Mouse (Mus musculus) intestine, postnatal 0 days (tissue): ENCODE results near the gene Tex14. TPM values are rescaled to one million over a fixed set of nuclear protein-coding genes. Genes with fewer than 3 reads are reported as not detected.
A peak's percentile ranks its signal among the peaks of the same experiment; 100 is the strongest.

Source experiments
- ATAC-seq: fragments of 200-750 bp; cut with Nextera tagmentation; 2 replicates; pipeline ENCODE4 v1.8.0; 2017; ENCODE audit warnings: mild to moderate bottlenecking, moderate TSS enrichment, moderate library complexity
- H3K27ac ChIP-seq: fragments of 300-500 bp; sonication (generic); 2 replicates; pipeline ENCODE4 v1.5.1; 2014; ENCODE audit warnings: mild to moderate bottlenecking, low read depth, low read length, moderate library complexity
- H3K27me3 ChIP-seq: fragments of 300-500 bp; sonication (generic); replicated peaks from 2 replicates; pipeline ENCODE4 v1.6.1; 2014; ENCODE audit warnings: low read length, mixed read lengths; ENCODE audit not compliant: control insufficient read depth, insufficient read depth
- H3K36me3 ChIP-seq: fragments of 300-500 bp; sonication (generic); 2 replicates; pipeline ENCODE4 v1.6.1; 2014; ENCODE audit warnings: mild to moderate bottlenecking, moderate library complexity; ENCODE audit not compliant: control insufficient read depth, insufficient read depth
- H3K4me1 ChIP-seq: fragments of 300-500 bp; sonication (generic); replicated peaks from 2 replicates; pipeline ENCODE4 v1.6.1; 2014; ENCODE audit warnings: antibody characterized with exemption, low read length, mixed read lengths; ENCODE audit not compliant: control insufficient read depth, insufficient read depth
- H3K4me2 ChIP-seq: fragments of 300-500 bp; sonication (generic); replicated peaks from 2 replicates; pipeline ENCODE4 v1.6.1; 2014; ENCODE audit warnings: low read depth, mild to moderate bottlenecking, moderate library complexity
- H3K4me3 ChIP-seq: fragments of 300-500 bp; sonication (generic); 2 replicates; pipeline ENCODE4 v1.5.1; 2014; ENCODE audit warnings: low read depth, low read length
- H3K9ac ChIP-seq: fragments of 300-500 bp; sonication (generic); 2 replicates; pipeline ENCODE4 v1.6.1; 2014; ENCODE audit warnings: mild to moderate bottlenecking, low read depth, low read length
- H3K9me3 ChIP-seq: fragments of 300-500 bp; sonication (generic); 2 replicates; pipeline ENCODE4 v1.6.1; 2016; ENCODE audit warnings: mixed run types; ENCODE audit not compliant: control insufficient read depth
- CTCF ChIP-seq: sonication (generic); IDR thresholded peaks from 2 replicates; pipeline ENCODE4 v1.5.1; 2016; ENCODE audit warnings: low read depth, mild to moderate bottlenecking, control low read depth, antibody characterized with exemption, moderate library complexity
- WGBS: fragments of 180-500 bp; shearing (Covaris S2); extraction: QIAGEN DNeasy Blood & Tissue Kit; methylation state at CpG from one replicate; pipeline ENCODE4 v1.1.7; 2014; 5-methylcytosine and 5-hydroxymethylcytosine counted together
- polyA plus RNA-seq: library from polyadenylated mRNA; unstranded; fragments of >200 nt; fragmentation: Nextera tagmentation; extraction: Ambion mirVana; gene quantifications from 2 replicates; pipeline ENCODE4 v1.2.1, GENCODE M21; 2015

Gene Tex14
- polyA plus RNA-seq, 1 experiment from 2014 or later, result 1.8 TPM

DNA sequence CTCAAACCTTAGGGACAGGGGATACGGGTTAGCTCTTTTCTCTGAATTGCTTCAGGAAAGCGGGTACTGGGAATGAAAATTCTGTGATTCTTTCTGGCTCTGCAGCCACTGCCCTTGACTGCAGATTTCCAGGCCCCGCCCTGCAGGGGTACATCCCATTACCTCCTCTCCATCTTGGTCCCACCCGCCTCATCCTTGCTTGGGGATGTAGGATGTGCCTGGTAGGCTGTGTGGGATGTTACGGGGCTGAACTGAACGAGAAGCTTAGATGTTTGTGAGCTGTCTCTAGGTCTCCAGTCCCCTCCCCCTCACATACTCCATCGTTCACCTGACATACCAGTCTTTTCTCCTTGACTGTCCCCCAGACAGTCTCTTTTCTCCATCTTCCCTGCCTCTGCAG, 191.1 kb downstream of the Tex14 start:
- Histone ChIP-seq H3K27me3 (no peaks in the 10 kb centered on the region), H3K4me2 (peak overlapping the region; percentile 92), H3K9ac (peak overlapping the region; percentile 47), H3K36me3 (peaks cover 47% of the 10 kb centered on the region), H3K27ac (peak overlapping the region; percentile 62), H3K4me1 (peaks cover 8% of the 10 kb centered on the region; the same call in 1 of the 2 replicates), H3K9me3 (no peaks in the 10 kb centered on the region), H3K4me3 (peak overlapping the region; percentile 58)
- 18% methylated on average over 7 of the region's 7 CpGs for WGBS
- TF ChIP-seq CTCF, result no peak
- no peak for ATAC-seq

DNA sequence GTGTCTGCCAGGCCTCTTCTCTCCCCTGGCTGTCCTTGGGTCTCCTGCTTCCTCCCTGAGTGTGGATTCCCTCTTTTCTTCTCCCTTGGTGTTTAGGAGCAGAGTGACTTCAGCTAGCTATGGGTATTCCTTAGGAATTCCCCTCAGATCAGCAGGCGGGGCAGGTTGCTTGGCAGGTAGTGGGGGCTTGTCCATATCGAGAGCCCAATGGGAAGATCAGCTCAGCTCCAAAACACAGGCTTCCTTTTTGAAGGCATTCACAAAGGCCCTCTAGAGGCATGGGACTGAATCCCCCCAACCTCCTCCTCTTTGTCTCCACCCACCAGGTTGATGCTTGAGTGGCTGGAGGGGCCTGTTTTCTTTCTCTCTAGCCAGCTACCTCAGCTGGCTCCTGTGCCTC, 191.6 kb downstream of the Tex14 start:
- Histone ChIP-seq H3K4me2 (0 out of 2 replicates have a peak overlapping the region, but pooled peaks have one; percentile 6), H3K4me1 (peaks cover 8% of the 10 kb centered on the region; the same call in 1 of the 2 replicates), H3K36me3 (peaks cover 53% of the 10 kb centered on the region), H3K4me3 (no peak overlapping the region), H3K27ac (no peak overlapping the region), H3K9me3 (no peaks in the 10 kb centered on the region), H3K9ac (no peak overlapping the region), H3K27me3 (no peaks in the 10 kb centered on the region)
- WGBS, result 38% methylated on average over 2 of the region's 2 CpGs
- no peak for TF ChIP-seq CTCF
- no peak for ATAC-seq

DNA sequence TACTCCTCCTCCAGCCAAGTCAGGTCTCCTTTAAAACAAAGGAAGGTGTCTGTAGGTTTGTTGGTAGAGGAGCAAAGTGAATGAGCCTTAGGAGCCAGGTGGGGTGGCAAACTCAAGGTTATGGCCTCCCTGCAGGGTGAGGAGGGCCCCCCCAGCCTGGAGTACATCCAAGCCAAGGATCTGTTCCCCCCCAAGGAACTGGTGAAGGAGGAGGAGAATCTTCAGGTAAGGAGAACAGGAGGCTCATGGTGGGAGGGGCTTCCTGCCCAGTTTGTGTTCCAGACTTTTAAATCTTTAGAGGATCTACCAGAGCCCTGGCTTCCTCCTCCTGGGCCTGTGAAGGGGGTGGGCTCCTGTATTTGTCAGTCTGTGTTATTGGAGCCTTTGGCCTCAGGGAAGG, 192.2 kb downstream of the Tex14 start:
- Histone ChIP-seq H3K9me3 (no peaks in the 10 kb centered on the region), H3K27ac (no peak overlapping the region), H3K4me1 (peaks cover 8% of the 10 kb centered on the region; the same call in 1 of the 2 replicates), H3K4me3 (no peak overlapping the region), H3K4me2 (no peak overlapping the region), H3K36me3 (peaks cover 58% of the 10 kb centered on the region), H3K27me3 (no peaks in the 10 kb centered on the region), H3K9ac (no peak overlapping the region)
- TF ChIP-seq CTCF, result no peak
- ATAC-seq, result no peak

DNA sequence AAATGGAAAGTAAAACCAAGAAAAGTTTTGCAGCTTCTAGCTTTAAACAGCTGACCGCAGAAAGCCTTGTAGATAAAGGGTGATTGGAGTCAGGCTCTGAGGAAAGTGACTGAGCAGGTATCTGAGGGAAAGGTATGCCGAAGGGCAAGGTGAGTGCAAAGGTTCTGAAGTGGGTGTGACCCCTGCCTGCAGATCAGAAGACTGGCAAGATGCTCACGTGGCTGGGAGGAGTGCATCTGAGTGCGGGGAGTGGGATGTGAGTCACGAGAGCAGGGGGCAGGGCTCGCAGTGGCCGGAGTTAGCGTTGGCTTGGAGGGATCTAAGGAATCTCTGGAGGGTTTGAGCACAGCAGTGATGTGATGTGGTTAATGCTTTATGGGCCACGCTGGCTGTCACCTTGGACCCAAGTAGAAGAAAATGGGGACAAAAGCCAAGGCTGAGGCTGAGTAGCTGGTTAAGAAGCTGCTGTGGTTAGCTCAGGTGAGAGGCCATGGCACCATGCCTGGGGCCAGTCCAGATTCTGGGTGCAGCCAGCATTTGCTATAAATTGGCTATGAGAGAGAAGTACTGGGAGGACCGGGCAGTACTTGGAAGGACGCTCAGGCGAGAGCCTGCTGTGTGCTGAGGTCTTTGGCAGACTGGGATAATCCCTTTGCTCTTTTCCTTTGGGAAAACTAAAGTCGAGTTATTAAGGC, 194.7 kb downstream of the Tex14 start:
- TF ChIP-seq CTCF, result no peak

DNA sequence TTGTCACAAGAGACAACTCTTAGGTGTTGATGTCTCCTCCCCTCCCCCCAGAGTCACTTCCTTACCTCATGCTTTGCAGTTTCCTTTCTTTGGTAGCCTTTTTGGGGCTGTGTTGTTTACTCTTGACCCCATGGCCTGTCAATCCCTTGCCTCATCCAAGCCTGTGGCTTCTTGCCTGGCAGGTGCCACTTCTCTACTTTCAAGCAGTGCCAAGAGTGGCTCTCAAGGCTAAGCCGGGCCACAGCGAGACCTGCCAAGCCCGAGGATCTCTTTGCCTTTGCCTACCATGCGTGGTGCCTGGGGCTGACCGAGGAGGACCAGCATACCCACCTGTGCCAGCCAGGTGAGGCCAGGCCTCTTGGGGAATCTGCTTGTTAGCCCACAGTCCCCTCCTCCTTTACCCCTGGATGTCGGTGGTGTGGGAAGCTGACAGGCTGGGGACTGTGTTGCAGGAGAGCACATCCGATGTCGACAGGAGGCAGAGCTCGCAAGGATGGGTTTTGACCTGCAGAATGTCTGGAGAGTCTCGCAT, 195.5 kb downstream of the Tex14 start:
- no peak overlapping the region for H3K27ac ChIP-seq
- no peak for ATAC-seq
- H3K4me1 ChIP-seq, result peaks cover 6% of the 10 kb centered on the region; the same call in 1 of the 2 replicates
- no peak for TF ChIP-seq CTCF
- no peak overlapping the region for H3K4me3 ChIP-seq
- WGBS, result 93% methylated on average over 10 of the region's 10 CpGs
- no peak overlapping the region for H3K9ac ChIP-seq
- H3K4me2 ChIP-seq, result no peak overlapping the region
- H3K27me3 ChIP-seq, result no peaks in the 10 kb centered on the region
- no peaks in the 10 kb centered on the region for H3K9me3 ChIP-seq
- H3K36me3 ChIP-seq, result peaks cover 91% of the 10 kb centered on the region

More for the DNA sequence above, 194.7 kb downstream of the Tex14 start:
- WGBS, result 56% methylated on average over 13 of the region's 13 CpGs
- H3K9me3 ChIP-seq, result no peaks in the 10 kb centered on the region
- H3K4me3 ChIP-seq, result no peak overlapping the region
- H3K4me1 ChIP-seq, result peaks cover 6% of the 10 kb centered on the region; the same call in 1 of the 2 replicates
- ATAC-seq, result peak; percentile 67
- no peaks in the 10 kb centered on the region for H3K27me3 ChIP-seq
- no peak overlapping the region for H3K9ac ChIP-seq
- no peak overlapping the region for H3K4me2 ChIP-seq
- H3K27ac ChIP-seq, result peak overlapping the region; percentile 71
- peaks cover 83% of the 10 kb centered on the region for H3K36me3 ChIP-seq

DNA sequence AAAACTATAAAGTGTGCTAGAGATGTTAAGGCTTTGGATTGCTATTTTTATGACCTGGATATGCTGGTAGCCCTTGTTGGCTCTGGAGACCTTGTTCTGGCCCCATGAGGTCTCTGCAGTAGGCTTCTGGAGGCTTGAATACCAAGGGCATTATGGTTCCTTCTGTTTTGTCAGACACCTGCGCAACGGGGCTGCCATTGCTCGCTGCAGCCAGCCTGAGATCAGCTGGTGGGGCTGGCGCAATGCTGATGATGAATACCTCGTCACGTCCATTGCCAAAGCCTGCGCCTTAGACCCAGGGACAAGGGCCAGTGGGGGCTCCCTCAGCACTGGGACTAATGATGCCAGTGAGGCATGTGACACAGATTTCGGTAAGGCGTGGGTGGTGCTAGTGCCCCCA, 197.4 kb downstream of the Tex14 start:
- Histone ChIP-seq H3K4me1 (0 out of 2 replicates have a peak, but pooled peaks cover 2% of the 10 kb centered on the region), H3K27ac (no peak overlapping the region; the same call in 1 of the 2 replicates), H3K27me3 (no peaks in the 10 kb centered on the region), H3K36me3 (peaks cover 93% of the 10 kb centered on the region), H3K4me2 (no peak overlapping the region), H3K9ac (no peak overlapping the region), H3K9me3 (no peaks in the 10 kb centered on the region), H3K4me3 (no peak overlapping the region)
- no peak for TF ChIP-seq CTCF
- WGBS, result 94% methylated on average over 9 of the region's 9 CpGs
- no peak for ATAC-seq
